Mouse (Mus musculus) embryo, embryonic 11.5 days (tissue): ENCODE measurements around the gene Cblc.

Source experiments
- DNase-seq: peaks from one replicate; pipeline ENCODE4 v3.0.0-alpha.2; 2012; ENCODE audit warnings: low read depth, low spot score

The Cblc gene

DNA sequence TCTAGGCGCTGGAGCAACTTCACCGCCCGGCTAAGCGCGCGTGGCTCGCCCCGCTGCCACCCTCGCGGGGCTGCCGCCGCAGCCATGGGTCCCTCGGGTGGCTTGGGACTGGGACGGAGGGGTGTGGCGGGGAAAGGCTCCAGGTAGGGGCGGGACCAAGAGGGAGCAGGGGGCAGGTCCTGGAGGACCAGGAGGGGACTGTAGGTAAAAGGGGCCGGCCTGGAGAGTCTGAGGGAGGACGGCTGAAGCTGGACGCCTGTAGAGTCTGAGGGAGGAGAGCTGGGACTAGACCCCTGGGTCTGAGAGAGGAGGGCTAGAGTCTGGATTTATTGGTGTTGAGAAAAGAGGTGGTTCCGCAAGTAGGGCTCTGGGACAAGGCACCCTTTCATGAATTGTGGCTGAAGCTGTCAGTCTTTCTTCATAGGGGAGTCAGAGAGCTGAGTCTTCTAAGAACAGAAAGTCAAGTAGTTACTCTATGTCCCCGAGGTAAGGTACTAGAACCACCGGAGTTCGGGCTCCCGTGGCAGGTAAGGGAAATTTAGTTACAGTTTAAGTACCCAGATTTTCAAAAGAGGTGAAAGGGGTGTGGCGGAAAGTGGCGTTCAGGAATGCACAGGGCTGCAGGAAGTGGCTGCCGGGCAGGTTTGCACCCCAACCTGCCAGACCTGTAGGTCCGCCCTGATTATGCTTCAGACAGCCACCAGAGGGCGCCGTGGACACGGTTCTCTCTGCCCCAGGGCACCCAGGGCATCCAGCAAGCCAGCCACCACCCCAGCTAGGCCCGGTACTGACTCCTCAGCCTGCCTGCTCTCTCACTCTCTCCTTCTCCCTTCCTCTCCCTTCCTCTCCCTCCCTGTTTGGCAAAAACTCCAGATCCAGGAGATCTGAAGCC, at the start of gene Cblc:
Gene Cblc (minus strand): TSS at position 113 of the 892 bp plus-strand sequence.
- no peak for DNase-seq

DNA sequence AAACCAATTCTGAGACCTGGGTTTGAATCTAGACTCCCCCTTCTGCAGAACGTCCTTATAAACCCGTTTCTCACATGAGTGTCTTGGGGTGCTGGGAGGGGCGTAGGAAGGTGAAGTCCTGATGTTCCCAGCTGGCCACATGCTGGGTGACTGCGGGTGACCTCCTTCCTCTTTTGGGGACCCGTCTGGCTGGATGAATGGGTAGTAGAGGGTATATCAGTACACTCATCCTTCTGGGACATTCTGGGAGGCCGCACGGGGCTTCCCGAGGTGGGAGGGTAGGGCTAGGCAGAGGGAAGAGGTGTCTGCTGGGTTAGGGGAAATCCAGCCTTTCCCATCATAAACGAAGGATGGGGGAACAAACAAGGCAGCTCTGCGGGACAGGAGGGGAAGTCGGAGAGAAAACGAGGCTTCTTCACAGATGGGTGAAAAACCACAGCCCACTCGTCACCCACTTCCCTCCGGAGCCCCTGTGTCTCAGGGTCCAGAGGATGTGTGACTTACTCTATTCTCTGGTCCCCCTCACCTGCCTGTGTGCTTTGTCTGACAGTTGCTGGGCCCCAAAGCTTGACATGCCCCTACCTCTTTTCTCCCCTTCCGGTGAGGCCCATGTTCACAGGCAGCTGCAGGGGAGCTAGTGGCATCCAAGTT, 48.0 kb upstream of the Cblc start:
- no peak for DNase-seq

DNA sequence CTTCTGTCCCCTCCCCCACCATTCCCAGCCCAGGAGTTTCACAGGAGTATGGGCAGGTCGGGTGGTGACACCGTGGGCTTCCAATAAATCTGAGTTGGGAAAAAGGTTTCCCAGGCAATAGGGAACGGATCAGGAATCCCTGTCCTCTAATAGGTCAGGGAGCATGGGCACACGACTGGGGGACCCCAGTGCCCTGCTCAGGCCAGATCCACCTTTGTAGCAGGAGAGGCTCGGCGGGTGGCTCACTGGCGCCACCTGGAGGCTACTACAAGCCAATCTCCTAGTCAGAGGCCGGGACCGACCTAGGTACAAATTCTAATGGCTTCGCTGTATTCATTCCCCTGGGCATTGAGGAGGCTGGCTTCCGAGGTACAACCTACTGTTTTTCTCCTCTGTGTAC, 47.0 kb upstream of the Cblc start:
- no peak for DNase-seq

DNA sequence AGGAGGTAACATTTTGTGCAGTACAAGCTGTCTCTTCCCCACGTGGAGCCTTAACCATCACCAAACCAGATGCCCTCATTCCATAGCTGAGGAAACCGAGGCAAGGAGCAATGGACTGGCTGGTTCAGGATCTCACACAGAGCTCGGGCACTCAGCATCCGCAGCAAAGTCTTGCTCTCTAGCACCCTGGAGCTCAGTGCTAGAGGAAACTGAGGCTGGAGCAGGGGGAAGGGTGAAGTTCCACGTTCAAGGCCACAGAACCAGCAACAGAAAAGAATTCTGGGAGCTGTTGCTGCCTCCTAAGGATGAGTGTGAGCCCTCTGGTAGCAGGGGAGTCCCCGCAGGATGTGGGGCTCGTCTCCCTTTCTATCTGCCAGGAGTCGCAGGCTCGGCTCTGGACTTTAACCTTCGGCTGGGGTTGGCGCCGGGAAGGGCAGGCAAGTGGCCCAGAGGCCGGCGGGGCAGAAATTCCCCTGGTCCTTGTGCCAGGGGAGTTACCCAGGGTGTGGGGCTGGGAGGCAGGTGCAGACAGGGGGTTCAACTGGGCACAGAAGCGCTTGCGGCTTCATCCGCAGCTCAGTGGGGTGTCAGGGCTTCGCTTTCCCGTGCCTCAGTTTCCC, 46.4 kb upstream of the Cblc start:
- DNase-seq: no peak

DNA sequence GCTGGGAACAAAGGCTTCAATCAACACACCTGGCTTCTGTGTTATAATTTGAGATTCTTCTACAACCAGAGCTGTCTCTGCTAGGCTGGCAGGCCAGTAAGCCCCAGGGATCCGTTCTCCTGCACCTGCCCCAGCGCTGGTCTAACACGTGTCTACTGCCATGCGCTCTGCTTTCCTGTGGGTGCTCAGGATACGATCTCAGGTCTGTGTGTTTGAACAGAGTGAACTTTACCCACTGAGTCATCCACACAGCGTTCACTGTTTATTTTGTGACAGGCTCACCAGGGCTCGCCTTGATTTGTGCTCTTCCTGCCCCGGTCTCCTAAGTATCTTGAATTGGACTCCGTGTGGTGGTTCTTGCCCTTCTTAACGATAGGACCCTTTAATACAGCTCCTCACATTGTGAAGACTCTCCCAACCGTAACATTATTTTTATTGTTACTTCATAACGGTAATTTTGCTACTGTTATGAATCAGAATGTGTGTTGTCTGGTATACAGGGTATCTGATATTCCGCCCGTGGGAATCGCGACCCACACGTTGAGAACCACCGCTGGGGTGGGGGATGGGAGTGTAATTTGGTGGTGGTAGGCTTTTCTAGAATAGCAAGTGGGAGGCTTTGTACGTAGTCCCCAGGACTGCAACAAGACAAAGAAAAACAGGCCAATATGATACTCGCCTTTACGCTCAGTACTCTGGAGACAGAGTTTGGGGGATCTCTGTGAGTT, 45.2 kb upstream of the Cblc start:
- no peak for DNase-seq

DNA sequence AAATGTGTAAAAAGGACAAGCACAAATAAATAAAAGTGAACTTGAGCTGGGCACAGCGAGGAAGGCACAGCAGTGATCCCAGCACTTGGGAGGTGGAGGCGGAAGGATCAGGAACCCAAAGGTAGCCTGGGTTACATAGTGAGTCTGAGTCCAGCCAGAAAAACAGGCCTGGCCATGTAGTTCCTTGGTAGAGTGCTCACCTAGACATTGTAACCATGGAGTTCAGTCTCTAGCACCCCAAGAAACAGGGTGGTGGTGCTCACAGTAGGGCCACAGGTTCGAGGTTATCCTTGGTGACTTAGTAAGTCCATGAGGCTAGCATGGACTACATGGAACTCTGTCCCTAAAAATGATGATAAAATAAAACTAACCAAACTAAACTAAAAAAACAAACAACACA, 44.3 kb upstream of the Cblc start:
- DNase-seq: no peak

DNA sequence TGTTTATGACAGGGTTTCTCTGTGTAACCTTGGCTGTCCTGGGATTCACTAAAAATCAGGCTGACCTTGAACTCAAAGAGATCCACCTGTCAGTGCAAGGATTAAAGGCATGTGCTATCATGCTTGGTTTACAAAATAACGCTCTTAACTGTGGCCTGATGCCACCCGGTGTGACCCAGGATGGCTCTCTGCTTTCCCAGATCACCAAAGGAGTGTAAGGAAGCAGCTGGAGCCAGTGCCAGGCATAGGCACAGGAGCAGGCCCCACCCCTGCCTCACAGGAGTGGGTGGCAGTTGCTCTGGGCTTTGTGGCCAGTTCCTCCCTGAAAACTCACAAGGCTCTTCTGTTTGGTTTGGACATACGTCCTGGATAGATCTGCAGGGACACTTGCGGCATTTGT, 43.8 kb upstream of the Cblc start:
- no peak for DNase-seq

DNA sequence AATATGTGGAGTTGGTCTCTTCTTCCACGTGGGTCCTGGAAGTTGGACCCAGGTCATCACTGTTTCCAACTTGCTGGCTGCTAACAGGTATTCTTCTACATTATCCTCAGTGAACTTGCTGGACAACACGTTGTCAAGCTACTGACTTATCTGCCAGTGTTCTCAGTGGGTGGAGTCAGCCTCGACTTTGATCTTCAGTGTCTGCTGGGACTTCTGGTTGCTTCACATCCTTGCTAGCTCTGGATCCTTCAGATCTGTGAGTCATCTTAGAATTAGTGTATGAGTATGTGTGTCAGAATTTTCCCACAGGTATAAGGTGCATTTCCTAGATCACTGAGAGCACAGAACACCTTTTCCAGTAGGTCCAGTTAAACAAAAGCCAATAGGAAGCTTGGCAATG, 40.2 kb upstream of the Cblc start:
- DNase-seq: no peak

DNA sequence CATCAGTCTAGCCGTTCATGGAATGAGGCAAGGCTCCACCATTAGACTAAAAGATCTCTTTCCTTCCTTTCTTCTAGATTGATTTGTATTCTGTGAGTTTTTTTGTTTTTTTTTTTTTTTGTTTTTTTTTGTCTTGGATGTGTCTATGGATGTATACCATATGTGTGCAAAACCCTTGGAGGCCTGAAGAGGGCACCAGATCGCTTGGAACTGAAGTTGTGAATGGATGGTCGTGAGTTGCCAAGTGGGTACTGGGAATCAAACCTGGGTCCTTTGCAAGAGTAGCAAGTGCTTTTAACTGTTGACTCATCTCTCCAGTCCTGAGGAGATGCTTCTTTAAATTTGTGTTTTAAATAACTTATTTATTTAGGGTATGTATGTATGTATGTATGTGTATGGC, 37.4 kb upstream of the Cblc start:
- DNase-seq: no peak

DNA sequence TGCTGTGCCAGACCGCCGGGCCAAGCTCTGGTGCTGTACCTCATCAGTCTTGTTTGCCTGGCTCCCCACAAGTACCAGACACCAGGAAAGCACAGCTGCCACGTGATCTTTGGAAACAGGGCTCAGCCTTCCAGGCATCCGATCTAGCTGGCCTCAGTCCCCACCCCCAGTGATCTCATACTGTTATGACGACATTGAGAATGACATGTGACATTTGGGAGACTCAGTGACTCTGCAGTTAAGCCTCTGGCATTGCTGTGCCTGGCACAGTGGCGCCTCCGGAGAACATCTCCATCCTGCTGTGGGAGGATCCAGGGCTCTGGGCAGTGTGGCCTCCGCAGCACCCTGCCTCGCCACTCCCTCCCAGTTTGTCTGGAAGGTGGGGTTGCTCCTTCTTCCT, 35.2 kb upstream of the Cblc start:
- DNase-seq: no peak

DNA sequence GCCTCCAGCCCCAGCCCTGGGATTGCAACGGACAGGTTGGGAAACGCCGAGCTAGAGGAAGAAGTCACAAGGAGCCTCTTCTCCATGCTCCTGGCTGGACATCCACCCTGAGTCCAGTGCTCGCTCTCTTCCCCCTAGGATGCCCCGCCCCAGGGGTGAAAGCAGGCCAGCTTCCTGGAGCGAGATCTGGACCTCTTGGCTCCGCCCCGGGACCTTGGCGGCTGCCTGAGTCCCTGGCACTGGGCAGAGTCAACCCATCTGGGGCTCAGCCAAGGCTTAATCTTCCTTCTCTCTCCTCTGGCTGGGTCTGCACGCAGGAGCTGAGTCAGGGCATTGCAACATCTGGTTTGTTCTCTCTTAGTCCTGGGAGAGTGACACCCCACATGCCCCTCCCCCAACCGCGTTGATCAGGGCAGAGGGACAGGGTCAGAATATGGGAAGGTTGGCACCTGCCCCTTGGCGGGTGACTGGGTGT, 34.1 kb upstream of the Cblc start:
- DNase-seq: no peak

DNA sequence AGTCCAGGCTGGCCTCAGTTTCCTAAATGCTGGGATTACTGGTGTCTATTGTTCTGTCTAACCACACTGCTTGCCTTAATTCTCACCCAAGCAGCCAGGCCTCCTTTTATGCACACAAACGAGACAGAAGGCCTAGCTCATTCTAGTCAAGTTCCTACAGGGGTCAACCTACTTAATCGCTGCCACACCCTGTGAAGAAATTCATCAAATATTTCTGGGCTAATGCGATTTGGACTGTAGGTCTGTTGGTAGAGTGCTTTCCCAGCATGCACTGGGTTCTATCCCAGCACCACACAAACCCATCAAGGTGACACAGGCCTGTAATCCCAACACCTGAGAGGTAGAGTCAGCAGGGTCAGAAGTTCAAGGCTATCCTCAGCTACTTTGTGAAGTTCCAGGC, 33.1 kb upstream of the Cblc start:
- DNase-seq: no peak

DNA sequence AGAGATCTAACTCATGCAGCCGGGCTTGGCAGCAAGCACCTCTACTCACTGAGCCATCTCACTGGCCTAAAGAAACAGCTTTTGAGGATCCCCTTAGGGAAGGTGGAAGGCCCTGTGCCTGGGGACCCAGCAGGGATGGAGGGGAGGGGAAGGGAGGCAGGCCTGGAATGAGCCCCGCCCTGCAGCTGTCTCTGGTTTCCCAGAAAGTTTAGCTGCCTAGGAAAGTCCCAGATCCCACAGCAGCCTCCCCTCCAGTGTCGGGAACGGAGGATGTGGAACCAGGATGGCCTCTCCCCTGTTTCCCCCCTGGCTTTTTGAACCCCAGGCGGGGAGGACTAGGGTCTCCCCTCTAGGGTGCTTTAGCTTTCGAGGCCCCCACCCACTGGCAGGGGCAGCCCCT, 30.1 kb upstream of the Cblc start:
- no peak for DNase-seq

DNA sequence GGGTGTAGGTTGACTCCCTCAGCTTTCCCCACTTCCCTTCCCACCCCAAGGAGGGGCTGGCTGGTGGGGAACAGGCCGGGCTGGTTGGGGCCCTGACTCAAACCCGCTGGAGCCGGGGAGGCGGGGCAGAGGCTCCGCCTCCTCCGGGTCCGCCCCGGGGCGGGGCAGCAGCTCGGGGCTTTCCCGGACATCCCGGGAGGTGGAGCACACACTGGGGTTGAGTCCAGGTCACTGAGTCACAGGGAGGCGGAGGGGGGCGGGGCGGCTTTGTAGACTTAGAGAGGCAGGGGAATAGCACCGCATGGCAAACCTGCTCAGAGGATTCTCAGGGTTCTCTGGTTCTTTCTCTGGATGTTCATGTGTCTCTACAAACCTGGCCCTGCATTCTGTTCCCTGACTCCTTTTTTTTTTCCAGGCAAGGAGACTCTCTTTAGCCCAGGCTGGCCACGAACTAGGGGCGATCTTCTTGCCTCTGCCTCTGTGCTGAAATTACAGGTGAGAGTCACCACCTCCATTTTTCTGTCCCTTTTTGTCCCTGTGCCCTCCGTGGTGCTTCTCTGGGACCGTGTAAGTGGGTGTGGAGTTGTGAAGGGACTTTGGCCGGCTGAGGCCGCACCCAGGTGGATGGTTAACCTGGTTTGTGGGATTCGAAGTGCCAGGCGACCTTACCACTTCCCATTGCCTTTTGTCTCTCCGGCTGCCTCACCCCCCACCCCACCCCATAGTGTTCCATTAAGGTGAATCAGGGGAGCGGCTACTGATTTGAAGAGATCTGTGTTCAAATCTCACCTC, 27.8 kb upstream of the Cblc start:
- DNase-seq: peak; percentile 51

DNA sequence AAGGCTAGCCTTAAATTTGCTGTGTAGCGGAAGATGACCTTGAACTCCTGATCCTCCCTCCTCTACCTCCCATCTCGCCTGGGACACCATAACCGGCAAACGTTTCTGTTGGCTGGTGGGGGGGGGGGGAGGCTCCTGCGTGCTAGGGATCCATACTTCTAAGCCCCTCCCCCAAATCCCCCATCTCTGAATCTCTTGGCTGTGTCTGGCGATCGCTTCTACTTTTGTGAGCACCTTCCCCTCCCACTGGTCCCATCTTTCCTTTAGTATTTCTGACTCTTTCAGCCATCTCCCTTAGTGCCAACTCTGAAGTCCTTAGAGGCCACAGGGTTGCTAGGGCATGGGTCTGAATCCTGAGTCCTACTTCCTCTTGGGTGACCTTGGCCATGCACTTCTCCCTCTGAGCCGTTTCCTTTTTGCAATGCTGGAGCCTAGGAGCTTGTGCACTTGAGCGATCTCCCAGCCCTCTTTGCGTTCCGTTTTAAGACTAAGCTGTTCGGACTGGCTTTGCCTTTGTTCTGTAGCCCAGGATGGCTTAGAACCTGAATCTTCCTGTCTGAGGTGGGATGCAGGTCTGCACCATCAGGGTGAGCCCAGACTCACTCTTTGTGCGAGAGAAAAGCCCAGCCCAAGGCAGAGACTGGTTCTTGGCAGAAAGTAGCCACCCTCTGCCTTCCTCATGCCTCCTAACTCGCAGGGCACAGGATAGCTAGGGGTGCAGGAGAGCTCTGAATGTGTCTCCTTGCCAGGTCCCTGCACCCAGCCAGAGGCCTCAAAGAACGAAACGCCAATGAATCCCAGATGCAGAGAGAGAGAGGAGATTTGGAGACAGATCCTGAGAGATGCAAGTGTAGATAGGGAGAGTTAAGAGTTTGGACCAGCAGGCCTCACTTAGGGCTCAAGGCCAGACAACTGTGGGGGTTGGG, 26.9 kb upstream of the Cblc start:
- DNase-seq: no peak

DNA sequence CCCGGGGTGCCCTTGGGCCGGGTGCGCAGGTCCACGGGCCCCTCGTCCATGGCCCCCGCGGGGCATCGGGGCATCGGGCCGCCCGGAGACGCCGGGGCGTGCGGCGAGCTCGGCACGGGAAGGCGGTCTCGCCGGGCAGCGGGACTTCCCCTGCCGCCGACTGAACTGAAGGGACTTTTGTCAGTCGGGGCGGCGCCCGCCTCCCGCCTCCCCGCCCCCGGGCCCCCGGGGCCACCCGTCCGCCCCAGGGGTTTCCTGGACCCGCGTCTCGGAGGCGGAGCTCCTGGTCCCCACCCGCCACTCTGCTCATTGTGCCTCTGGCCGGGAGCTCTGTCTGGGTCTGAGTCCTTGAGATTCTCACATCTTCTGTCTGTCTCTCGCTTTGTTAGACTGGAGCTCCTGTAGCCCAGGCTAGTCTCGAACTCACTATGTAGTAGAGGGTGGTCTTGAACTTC, 26.0 kb upstream of the Cblc start, which contains the start of gene Bcl3:
Gene Bcl3 (minus strand): TSS at position 167 of the 455 bp plus-strand sequence.
- no peak for DNase-seq

DNA sequence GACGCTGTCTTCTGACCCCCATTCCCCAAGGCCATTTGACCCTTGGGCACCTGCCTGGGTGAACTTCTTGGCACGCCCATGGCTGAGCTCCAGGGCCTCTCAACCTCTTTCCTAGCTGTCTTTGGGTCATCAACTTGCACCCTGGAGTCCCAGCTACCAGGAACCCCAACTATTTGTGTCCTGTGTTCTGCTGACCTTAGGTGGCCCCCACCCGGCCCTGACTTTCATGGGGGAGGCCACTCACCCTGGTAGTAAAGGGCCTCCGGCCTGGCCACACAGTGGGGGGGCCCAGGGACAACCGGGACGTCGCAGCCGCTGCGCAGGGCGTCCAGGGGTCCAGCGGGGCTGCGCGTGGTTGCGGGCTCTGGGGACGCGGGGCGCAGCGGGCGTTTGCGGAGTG, 25.6 kb upstream of the Cblc start:
- DNase-seq: no peak

DNA sequence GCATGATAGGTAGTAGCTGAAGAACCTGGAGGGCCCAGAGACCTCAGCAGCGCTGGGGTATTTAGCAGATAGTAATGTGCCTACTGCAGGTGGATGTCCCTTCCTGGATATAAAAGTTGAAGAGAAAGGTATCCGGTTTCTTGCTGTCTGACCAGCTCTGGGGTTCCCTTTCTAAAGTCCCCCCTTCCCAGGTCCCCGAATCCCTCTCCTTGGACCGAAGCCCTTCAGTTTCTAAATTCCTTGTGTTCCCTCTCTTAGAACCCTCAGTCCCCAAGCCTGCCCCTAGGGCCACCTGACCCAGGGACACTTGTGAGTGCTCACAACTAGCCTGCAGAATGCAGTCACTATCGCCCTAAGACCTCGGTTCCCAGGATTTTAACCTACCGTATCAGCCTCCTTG, 25.0 kb upstream of the Cblc start:
- no peak for DNase-seq

DNA sequence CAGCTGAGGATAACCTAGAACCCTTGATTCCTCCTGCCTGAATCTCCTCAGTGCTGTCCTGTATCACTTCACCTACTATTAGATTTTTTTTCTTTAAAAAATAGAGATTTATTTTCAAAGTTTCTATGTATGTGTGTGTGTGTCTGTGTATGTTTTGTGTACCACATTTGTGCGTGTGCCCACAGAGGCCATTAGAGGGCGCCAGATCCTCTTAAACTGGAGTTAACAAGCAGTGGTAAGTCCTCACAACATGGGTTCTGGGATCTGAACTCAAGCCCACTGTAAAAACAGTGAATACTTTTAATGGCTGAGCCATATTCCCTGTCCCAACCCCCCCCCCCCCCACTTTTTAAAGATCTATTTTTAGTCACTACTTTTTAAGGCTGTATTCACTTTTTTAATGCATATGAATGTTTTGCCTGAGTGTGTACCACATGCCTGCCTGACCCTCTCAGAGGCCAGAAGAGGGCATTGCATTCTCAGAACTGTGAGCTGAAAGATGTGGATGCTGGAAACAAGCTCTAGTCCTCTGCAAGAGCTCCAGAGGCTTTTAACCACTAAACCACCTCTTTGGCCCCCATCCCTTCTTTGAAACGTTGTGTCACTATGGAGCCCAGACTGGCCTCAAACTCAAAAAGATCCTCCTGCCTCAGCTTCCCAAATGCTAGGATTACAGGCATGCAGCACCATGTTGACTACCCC, 23.9 kb upstream of the Cblc start:
- DNase-seq: no peak
